Mouse (Mus musculus) right cerebral cortex, postnatal 4 days (tissue): ENCODE measurements around the gene Gzma.

ENCODE experiments used
- DNase-seq: peaks from one replicate; pipeline ENCODE4 v3.0.0-alpha.2; 2022

The Gzma gene

GRCm38 (mm10) chr13:113100879-113101278 lies at the start of gene Gzma:
Gene Gzma (minus strand): TSS chr13:113100981.
- DNase-seq = no peak

GRCm38 (mm10) chr13:113139597-113139996 lies 38.8 kb upstream of the Gzma start:
- no peak for DNase-seq

DNA sequence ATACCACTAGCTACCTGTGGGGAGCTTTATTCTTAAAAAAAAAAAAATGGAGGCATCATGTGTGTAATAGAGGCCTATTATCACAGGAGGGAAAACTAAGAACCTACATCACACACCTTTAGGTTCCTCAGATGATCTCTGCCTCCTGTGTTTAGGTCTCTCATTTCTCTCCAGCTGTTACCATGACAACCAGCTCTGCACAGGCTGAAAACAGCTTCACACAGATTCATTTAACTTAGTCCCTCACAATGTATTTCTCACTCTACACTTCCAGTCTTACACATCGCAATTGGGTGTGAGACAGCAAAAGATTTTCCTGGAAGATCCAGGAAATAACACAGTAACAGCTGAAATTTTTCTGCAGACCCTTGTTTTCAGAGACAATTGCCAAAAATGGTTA lies 29.2 kb upstream of the Gzma start:
- DNase-seq = no peak

DNA sequence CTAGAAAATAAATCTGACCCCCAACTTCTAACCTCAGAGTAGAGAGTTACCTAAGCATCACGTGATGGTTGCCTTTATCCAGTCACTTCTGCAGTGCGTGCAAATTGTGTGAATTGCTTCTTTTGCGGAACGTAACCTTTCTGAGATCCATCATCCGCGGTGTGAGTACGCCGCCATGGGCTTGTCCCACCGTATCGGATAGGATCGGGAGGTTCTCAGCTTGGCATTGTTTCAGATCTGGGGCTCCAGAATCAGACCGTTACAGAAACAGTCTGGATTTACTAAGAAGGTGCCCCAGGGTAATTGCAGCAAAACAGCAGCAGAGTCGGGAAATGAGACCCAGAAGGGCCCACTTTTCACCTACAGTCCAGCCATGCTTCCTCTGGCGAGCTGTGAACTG lies 20.5 kb upstream of the Gzma start:
- DNase-seq = no peak

DNA sequence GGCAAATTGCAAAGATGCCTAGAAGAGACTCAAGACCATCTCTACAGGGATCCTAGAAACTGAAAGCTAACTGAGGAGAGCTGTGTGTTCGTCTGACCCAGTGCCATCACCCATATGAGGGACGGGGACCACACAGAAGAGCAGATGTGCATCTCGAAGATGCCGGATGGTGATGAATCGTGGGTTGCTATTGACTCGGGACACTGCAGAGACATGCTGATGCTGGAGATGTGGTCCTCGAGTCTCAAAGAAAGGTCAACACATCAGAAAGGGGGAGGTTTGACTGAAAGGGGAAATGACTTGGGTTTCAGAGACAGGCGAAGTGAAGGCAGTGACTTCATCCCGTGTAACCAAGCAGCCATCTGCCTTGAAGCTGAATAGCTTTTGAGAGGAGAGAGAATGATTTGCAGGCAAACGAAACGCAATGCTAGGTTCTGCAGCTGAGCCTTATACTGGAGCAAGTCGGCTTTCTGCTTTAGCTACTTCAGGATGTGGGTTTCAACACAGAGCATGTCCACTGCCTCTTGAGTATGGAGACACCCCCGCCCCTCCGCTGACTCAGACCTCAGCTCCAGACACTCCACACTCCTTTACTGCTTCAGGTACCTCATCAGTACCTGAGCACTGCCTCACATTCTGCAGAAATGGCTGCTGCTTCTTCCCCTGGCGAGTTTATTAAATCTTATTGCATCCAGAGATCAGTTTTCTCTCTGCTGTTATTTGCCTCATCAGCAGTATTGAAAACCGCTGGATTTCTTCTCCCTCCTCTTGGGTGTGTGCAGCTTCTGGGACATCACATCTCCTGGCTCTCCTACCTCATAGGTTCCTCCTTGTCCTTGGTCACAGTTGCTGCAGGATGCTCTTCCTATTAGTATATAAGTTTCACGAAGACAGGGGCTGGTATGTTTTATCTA lies 19.8 kb upstream of the Gzma start:
- DNase-seq = no peak

DNA sequence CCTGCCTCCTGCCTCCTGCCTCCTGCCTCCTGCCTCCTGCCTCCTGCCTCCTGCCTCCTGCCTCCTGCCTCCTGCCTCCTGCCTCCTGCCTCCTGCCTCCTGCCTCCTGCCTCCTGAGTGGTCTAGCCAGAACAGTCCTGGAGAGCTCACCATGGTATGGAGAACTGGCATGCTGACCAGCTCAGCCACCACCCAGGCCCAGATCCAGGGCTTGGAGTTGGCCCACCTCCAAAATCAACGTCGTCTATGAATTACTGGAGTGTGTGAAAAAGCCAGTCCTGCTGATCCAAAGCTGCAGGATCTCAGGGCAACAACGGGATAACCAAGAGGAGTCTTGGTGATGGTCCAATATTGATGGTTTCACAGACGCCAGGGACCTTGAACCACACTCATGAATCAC lies 18.2 kb upstream of the Gzma start:
- no peak for DNase-seq

GRCm38 (mm10) chr13:113104759-113105158 lies 4.0 kb upstream of the Gzma start:
- no peak for DNase-seq

GRCm38 (mm10) chr13:113101804-113102203 lies 1.0 kb upstream of the Gzma start:
- no peak for DNase-seq

DNA sequence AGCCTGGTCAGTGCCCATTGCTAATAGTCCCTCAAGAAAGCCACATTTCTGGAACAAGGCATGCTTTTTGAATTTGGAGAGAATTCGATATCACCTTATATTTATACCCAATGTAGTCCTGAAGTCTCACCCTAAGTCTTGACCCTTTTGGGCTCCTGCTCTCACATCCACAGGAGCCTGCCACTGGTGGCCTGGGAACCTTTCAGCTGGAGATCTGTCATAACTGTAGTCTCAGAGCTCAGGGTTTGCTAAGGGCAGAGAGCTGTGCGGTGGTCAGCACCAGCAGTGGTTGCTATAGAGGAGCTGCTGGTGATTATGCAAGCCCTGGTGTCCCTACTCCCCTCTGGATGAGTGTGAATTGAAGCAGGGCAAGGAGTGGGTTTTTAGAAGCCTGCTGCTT lies 2.4 kb downstream of the Gzma start:
- DNase-seq = no peak

GRCm38 (mm10) chr13:113097011-113097410 lies 3.8 kb downstream of the Gzma start:
- DNase-seq = no peak

DNA sequence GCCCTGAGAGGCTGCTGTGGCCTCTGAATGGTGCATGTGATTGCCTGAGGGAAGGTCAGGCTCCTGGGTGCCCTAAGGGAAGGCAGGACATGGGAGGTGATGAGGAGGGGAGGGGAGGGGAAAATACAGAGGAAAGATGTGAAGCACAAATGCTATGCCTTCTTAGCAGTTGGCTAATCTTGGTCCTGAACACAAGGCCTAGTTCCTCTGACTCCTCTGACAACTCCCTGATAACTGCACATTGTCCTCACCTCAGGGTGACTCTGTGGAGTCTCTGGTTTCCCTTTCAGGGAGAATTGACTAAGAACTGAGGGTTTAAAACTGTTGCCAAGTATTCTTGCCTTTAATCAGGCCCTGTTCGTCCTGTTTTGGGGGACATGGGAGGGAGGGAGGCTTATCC lies 6.2 kb downstream of the Gzma start:
- no peak for DNase-seq

- no peak for DNase-seq
These were observed 10.3 kb downstream of the Gzma start for GRCm38 (mm10) chr13:113090489-113090888.

GRCm38 (mm10) chr13:113087226-113088017 lies 13.4 kb downstream of the Gzma start:
- no peak for DNase-seq

DNA sequence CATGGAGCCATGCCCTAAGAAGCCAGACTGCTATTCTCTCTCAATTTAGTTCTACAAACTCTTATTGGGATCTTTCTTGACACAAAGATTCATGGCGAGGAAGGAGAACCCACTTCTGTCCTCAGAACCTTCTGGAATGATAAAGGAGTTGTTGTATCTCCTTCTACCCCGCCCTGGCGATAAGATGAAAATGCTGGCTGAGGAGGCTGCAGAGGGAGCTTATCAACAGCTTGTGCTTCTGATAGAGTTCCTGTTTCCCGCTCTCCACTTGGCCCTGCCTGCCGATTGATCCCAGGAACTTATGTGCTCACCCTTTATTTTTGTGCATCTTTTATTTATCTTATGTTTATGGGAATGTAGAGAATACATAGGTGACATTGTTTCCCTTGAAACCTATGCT lies 16.0 kb downstream of the Gzma start:
- no peak for DNase-seq

DNA sequence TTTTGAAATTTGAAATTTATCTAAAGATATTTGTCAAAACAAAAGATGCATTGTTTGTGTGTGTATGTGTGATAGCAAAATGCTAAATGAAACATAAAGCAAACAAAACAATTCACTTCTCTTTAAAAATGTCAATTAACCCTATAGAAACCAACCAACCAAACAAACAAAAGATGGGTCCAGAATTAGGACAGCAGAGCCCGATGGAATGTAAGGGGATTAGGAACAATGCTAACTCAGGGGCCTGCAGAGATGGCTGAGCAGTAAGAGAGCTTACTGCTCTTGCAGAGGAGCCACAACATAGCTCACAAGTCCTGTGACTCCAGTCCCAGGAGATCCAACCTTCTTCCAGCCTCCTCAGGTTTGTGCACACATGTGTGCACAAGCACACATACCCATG lies 18.7 kb downstream of the Gzma start:
- DNase-seq = no peak

DNA sequence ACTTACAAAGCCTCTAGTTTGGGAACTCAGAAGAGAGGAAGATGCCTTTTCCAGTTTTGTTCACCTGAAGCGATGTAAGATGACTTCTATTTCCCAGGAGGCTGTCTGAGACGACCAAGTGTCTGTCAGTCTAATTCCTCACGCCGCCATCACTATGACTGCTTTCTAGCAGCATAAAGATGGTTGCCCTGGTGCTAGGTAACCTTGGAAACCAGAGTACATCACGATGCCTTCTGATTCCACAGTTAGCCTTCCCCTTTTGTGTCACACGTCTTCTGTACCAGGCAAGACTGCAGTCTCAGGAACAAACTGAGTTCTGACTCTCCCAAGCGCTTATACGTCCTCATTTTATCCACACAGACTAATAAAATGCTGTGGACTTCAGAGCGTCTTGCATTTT lies 21.8 kb downstream of the Gzma start:
- DNase-seq = no peak

GRCm38 (mm10) chr13:113064542-113064941 lies 36.2 kb downstream of the Gzma start:
- no peak for DNase-seq

DNA sequence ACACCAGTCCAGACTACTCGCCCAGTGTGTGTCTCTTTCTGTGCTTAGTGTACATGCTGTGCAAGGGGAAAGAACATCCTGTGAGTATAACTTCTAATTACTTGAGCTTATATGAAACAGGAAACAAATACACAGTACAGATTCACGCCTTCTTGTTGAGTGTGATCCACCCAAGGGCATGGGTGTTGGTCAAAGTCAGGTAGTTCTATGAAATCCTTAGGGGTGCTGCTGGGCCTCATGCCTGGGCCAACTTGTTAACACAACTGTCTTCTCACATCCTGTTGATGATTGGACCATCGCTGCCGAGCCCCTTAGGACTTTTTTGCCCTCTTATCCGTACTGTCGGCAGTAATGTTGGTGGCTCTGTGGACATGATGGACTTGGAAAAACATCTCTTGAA lies 39.0 kb downstream of the Gzma start:
- DNase-seq = no peak

DNA sequence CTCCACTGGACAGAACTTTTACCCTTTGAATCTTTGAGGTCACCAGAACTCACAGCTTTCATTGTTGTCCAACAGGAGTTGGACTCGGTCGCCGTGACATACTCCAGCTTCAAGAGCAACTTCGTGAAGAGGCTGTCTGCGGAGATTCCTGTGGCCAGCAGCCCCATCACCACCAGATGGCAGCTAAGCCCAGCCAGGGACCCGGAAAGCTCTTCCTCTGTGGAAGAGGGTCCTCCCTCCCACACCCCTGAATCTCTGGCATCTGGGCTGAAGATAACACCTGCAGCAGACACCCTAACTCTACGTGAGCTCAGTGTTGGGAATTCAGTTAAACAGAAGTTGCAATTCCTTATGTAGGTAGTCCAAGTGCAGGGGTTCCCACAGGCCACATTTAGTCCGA lies 45.0 kb downstream of the Gzma start:
- DNase-seq = no peak

GRCm38 (mm10) chr13:113054230-113054629 lies 46.6 kb downstream of the Gzma start:
- DNase-seq = no peak

GRCm38 (mm10) chr13:113047647-113048046 lies 53.1 kb downstream of the Gzma start:
- no peak for DNase-seq

- DNase-seq = no peak
These were observed 53.8 kb downstream of the Gzma start for GRCm38 (mm10) chr13:113047018-113047417.

GRCm38 (mm10) chr13:113046211-113046883 lies 54.4 kb downstream of the Gzma start, which contains the start of gene Gpx8:
Gene Gpx8 (minus strand): TSS chr13:113046410.
- peak; percentile 35 for DNase-seq
